Mouse (Mus musculus) 3T3-L1 (cell line): ENCODE results near the gene Usp40.
"Not testable (repeated sequence)": the region's sequence is repeated elsewhere in the genome, so short reads cannot be mapped to it uniquely, and the experiment has no call there.

Experiments
- DNase-seq: peaks from one replicate; pipeline ENCODE4 v3.0.0-alpha.2; 2015; ENCODE audit warnings: low read depth, low spot score

Usp40 gene

GRCm38 (mm10) chr1:88008211-88008697 is at the start of gene Usp40:
Usp40 (minus strand) TSS chr1:88008551.
- peak; percentile 82 for DNase-seq

DNA sequence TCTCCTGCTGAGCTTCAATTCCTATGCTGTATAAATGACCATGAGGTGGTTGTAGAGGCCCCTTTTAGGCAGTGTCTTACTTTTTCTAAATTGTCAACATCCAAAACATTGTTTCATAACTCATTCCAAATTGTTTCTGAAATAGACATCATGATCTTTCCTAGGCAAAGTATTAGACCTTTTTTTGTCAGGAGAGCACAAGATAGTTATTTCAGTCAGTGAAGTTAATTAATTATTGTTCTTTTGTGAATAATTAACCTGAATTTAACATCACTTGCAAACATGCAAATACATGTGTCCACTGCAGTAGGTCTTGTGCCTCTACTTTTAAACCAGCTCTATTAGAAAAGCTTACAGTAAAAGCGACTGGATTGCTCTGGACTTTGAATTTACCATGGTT is 46.7 kb upstream of the Usp40 start, which contains the start of gene Ugt1a10:
TSS of gene Ugt1a10 (plus strand) at position 301 of the 400 bp plus-strand sequence.
- DNase-seq, result no peak

DNA sequence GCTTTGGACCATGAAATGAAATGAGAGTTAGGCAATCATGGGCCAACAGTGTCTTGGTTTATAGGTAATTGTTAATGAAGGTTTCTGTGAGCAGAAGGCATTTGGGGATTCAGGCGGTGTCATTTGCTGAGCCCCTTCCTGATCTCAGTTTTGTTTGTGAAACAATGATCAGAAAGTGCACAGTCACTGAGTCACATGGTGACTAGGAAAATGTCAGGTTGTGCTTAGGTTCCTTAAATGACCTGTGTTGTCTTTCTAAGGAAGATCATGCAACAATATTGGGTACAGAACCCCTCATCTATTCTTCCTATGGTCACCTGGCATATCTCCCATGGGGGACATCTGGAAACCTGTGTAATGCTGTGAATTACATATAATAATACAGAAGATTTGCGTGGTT is 39.1 kb upstream of the Usp40 start:
- DNase-seq, result not testable (repeated sequence)

GRCm38 (mm10) chr1:88044832-88045437 is 36.6 kb upstream of the Usp40 start:
- not testable (repeated sequence) for DNase-seq

DNA sequence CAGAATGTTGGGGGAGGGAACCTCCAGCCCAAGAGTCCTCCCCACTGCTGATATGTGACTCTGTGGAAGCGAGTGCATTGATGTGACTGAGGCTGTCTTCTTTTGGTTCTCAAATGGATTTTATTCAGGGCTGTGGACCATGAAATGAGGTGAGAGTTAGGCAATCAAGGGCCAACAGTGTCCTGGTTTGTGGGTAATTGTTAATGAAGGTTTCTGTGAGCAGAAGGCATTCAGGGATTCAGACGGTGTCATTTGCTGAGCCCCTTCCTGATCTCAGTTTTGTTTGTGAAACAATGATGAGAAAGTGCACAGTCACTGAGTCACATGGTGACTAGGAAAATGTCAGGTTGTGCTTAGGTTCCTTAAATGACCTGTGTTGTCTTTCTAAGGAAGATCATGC is 34.7 kb upstream of the Usp40 start:
- not testable (repeated sequence) for DNase-seq

DNA sequence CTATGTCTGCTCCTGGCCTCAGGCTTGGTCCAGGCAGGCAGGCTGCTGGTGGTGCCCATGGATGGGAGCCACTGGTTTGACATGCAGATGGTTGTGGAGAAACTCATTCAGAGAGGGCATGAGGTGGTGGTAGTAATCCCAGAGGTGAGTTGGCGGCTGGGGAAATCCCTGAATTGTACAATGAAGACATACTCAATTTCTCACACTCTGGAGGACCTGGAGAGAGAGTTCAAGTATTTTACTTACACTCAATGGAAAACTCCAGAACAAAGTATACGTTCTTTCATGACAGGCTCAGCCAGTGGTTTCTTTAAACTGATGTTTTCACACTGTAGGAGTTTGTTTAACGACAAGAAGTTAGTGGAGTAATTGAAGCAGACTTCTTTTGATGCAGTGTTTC is 16.9 kb upstream of the Usp40 start:
- not testable (repeated sequence) for DNase-seq

DNA sequence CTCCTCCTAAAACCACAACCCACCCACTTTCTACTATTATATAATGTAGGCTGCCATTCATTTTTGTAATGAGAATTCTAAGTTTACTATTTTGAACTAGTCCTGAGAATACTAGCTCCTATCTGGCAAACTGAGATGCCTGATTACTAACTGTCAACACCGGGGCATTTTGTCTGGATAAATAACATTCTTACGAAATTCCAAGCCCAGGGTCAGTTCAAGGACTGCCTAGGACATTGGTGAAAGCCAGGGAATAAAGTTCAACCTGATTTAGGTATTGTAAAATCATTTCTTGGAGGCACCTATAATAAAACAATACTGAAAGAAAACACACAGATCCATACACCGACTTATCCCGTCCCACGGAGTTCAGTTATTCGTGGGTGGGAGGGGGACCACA is 7.0 kb upstream of the Usp40 start:
- no peak for DNase-seq

DNA sequence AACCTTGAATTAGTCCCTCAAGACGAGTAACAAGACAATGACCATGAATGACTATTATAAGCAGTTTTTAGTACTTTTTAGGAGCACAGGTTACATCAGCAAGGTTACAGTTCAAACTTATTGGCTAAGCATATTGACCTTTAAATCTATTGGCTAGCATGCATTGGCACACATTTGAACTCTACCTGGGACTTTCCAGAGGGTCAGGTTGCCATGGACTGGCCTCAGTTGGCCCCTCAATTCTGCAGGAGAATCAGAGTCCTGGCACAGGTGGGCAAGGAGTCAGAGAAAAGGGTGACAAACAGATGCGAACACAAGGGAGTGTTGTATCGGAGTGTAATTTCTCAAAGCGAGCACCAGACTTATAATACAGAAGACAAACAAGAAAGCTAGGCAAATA is 6.3 kb upstream of the Usp40 start:
- no peak for DNase-seq

DNA sequence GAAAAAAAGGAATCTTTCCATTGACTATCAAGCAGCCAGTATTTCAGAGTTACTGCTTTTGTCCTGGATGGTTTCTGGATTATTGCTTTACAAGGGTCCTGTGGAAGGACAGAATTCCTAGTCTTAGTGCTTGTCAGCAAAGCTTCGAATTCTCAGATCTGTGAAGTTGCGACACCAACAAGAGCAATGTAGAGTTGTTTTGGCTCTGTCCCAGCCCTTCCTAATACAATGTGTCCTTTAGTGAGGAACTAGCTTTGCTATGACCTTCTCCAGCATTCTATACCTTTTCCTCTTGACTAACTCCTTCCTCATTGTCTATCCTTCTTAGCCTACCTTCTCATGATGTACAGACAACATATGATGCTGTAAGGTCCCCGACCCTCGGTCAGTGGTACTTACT is 5.8 kb upstream of the Usp40 start:
- DNase-seq, result no peak

GRCm38 (mm10) chr1:88013726-88014125 is 5.4 kb upstream of the Usp40 start:
- DNase-seq, result no peak

DNA sequence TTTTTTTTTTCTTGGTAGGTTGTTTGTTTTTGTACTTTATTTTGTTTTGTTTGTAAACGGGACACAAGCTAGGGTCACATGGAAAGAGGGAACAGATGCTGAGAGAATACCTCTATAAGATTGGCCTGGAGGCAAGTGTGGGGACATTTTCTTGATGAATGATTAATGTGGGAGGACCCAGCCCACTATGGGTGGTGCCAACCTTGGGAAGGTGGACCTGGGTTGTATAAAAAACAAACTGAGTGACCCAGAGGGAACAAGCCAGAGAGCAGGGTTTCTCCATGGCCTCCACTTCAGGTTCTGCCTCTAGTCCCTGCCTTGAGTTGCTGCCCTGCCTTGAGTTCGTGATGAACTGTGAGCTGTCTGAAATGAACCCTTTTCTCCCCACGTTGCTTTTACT is 1.2 kb upstream of the Usp40 start:
- DNase-seq, result no peak

DNA sequence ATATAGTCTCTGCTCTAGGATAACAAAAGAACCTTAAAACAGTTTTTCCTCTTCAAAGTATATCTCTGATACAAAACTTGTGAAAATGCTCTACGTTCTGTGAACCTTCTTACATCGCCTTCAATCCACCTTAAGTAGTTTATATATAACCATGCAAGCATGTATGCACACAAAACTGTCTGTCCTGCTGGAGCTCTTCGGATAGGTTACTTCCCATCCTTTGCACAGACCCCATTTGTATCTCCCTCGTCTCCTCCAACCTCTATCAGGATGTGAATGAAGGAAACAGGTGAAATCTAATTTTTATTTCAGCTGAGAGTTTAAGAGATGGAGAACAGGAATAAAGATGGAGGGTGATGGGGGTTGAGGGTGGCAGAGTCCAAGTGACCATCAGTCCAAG is 384 bp upstream of the Usp40 start:
- DNase-seq, result no peak

GRCm38 (mm10) chr1:88007692-88008210 is 600 bp downstream of the Usp40 start:
- no peak for DNase-seq

GRCm38 (mm10) chr1:87992716-87993115 is 15.6 kb downstream of the Usp40 start:
- DNase-seq, result no peak

DNA sequence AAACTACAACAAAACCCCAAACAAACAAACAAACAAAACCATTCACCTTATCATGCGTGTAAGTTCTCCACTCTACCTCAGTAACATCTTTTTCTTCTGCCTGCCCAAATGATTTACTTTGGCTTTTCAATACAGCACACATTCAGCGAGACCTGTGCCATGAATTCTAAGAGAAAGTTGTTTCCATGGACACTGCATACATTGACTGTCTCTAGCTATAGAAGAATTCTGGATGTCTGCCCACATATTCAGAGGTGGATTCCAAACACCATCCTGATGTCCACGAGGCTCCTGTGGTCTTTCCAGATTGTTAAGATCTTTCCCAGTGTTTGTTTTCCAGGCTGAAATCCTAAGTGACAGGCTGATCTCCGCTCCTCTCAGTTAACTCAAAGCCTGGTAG is 26.1 kb downstream of the Usp40 start:
- no peak for DNase-seq

DNA sequence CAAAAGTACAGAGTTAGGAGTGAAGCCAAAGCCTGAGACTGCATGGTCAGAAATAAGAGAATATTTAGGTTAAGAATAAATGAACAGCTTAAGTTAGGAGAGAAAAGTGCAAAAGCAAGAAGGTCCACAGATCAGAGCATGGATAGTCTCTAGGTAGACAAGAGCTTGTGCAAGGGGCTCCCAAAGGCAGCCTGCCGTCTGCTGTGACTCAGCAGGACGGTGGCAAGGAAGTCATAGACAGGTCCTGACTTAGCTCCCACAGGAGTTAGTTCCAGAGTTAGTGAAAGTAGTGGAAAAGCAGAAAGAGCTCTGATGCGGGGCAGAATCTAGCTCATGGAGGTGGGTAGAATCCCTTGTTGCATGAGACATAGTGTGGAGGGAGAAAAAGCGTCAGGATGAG is 38.0 kb downstream of the Usp40 start:
- no peak for DNase-seq

GRCm38 (mm10) chr1:87961459-87962167 is 46.7 kb downstream of the Usp40 start:
- no peak for DNase-seq

- DNase-seq, result no peak
Measured at GRCm38 (mm10) chr1:87960752-87961151, 47.6 kb downstream of the Usp40 start.

DNA sequence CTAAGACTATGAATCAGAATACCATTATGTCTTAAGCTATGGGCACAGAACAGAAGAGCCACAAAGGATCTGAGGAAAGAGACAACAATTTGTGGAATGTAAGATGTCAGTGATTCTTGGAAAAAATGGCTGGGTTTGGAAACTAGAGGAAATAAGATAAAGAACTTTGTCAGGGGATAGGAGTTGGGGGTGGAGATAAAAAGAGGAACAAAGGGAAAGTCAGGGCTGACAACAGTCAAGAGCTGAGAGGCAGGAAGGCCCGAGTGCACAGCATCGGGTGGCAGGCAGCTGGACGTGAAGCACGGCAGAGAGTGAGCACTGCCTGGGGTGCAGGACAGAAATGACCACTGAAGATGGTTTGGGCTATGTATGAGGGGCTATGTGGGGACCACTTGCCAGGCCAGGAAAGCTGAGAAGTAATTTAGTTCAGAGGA is 48.3 kb downstream of the Usp40 start:
- peak; percentile 25 for DNase-seq

DNA sequence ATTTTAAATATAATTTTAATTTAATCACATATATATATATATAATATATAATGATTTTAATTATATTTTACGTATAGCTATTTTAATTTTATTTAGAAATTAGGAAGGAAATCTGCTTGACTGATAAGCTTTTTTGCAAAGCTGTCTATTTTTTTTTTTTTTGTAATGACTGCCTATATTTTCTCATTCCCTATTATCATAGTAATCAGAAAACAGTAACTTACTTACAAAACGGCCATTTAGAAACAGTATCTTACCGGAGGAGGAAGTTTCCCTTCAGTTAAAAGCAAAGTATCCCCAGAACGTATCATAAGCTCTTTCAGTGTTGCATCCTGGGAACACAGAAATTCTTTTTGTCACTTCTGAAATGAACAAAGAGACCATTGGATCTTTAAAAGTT is 48.8 kb downstream of the Usp40 start:
- DNase-seq, result no peak

DNA sequence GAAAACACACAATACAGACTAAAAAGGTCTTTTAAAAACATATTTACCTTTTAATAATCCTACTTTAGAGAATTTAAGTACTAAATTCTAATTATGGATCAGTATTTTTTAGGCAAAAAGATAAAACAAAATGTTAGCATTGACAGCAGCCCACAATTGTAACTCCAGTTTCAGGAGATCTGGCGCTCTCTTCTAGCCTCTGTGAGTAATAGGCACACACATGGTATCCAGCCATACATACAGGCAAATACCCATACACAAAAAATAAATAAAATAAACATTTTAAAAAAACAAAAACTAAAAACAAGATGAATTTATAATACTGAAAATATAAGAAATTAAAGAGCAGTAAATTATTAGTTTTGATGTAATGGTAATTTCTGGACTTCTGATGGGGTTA is 49.4 kb downstream of the Usp40 start:
- DNase-seq, result no peak

DNA sequence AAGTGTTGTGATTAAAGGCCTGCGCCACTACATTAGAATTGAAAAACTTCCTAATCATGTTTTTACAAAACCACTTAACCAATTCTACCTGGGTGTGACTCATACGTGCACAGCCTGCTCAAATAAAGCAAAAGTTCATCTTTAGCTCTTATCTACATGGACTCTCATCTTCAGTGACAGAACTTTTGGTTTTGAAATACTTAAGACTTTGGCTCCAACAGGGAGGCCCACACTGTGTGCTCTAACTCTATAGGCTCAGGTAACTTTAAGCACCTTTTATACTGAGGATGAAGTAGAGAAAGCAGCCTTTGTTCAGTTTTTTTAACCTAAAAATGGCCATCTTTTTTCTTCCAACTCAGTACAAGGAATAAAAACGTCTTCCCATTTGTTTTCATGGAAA is 55.3 kb downstream of the Usp40 start:
- no peak for DNase-seq

- DNase-seq, result no peak
Measured at GRCm38 (mm10) chr1:87951641-87952040, 56.7 kb downstream of the Usp40 start.
